Mouse (Mus musculus): ENCODE measurements around the gene Lta. TPM values are rescaled to one million over a fixed set of nuclear protein-coding genes. Genes with fewer than 3 reads are reported as not detected.

The Lta gene
- polyA plus RNA-seq, 1 experiment from 2014 or later = not detected

- Histone ChIP-seq H3K4me3 (no peak overlapping the region), H3K36me3 (peaks cover 82% of the 10 kb centered on the region), H3K4me1 (peaks cover 18% of the 10 kb centered on the region), H3K9me3 (no peaks in the 10 kb centered on the region), H3K27me3 (no peaks in the 10 kb centered on the region), H3K9ac (replicated peaks) (no peak overlapping the region), H3K27ac (replicated peaks) (no peak overlapping the region), H3K4me2 (replicated peaks) (no peak overlapping the region)
- no peak for ATAC-seq (ENCODE audit: low FRiP score, low read depth)
- WGBS = 92% methylated on average over 16 of the region's 16 CpGs
Observed at GRCm38 (mm10) chr17:35158850-35159593, 46.1 kb downstream of the Lta start.

- no peak overlapping the region for H3K9ac ChIP-seq (replicated peaks)
- no peaks in the 10 kb centered on the region for H3K9me3 ChIP-seq
- no peak overlapping the region for H3K4me2 ChIP-seq (replicated peaks)
- 91% methylated on average over 8 of the region's 8 CpGs for WGBS
- H3K4me3 ChIP-seq = no peak overlapping the region
- H3K4me1 ChIP-seq = peaks cover 11% of the 10 kb centered on the region
- no peaks in the 10 kb centered on the region for H3K27me3 ChIP-seq
- no peak overlapping the region for H3K27ac ChIP-seq (replicated peaks)
- no peak for ATAC-seq (ENCODE audit: low FRiP score, low read depth)
- H3K36me3 ChIP-seq = peaks cover 95% of the 10 kb centered on the region
Observed at GRCm38 (mm10) chr17:35157661-35158175, 47.4 kb downstream of the Lta start.

GRCm38 (mm10) chr17:35157254-35157653 lies 47.9 kb downstream of the Lta start:
- peaks cover 100% of the 10 kb centered on the region for H3K36me3 ChIP-seq
- H3K9ac ChIP-seq (replicated peaks) = no peak overlapping the region
- H3K4me3 ChIP-seq = no peak overlapping the region
- no peaks in the 10 kb centered on the region for H3K9me3 ChIP-seq
- peaks cover 6% of the 10 kb centered on the region for H3K4me1 ChIP-seq
- 95% methylated on average over 8 of the region's 8 CpGs for WGBS
- H3K27me3 ChIP-seq = no peaks in the 10 kb centered on the region
- no peak for ATAC-seq (ENCODE audit: low FRiP score, low read depth)
- H3K4me2 ChIP-seq (replicated peaks) = no peak overlapping the region
- H3K27ac ChIP-seq (replicated peaks) = no peak overlapping the region

- H3K9ac ChIP-seq (replicated peaks) = no peak overlapping the region
- H3K36me3 ChIP-seq = peaks cover 100% of the 10 kb centered on the region
- peaks cover under 1% of the 10 kb centered on the region; the same call in 1 of the 2 replicates for H3K4me1 ChIP-seq
- H3K4me2 ChIP-seq (replicated peaks) = no peak overlapping the region
- H3K9me3 ChIP-seq = no peaks in the 10 kb centered on the region
- H3K27ac ChIP-seq (replicated peaks) = no peak overlapping the region
- ATAC-seq (ENCODE audit: low FRiP score, low read depth) = no peak
- WGBS = 93% methylated on average over 33 of the region's 33 CpGs
- H3K4me3 ChIP-seq = no peak overlapping the region
- H3K27me3 ChIP-seq = no peaks in the 10 kb centered on the region
Observed at GRCm38 (mm10) chr17:35156461-35157200, 48.5 kb downstream of the Lta start.

GRCm38 (mm10) chr17:35155451-35155850 lies 49.7 kb downstream of the Lta start:
- WGBS = 93% methylated on average over 12 of the region's 12 CpGs
- peak overlapping the region; percentile 34; the same call in 1 of the 2 replicates for H3K9ac ChIP-seq (replicated peaks)
- no peaks in the 10 kb centered on the region; the same call in 1 of the 2 replicates for H3K4me1 ChIP-seq
- H3K4me2 ChIP-seq (replicated peaks) = no peak overlapping the region
- ATAC-seq (ENCODE audit: low FRiP score, low read depth) = no peak
- H3K9me3 ChIP-seq = no peaks in the 10 kb centered on the region
- no peak overlapping the region for H3K4me3 ChIP-seq
- no peaks in the 10 kb centered on the region for H3K27me3 ChIP-seq
- H3K27ac ChIP-seq (replicated peaks) = no peak overlapping the region
- peaks cover 98% of the 10 kb centered on the region for H3K36me3 ChIP-seq

GRCm38 (mm10) chr17:35154616-35155015 lies 50.5 kb downstream of the Lta start:
- Histone ChIP-seq H3K4me3 (no peak overlapping the region), H3K9ac (replicated peaks) (no peak overlapping the region), H3K27ac (replicated peaks) (no peak overlapping the region), H3K36me3 (peaks cover 98% of the 10 kb centered on the region), H3K9me3 (no peaks in the 10 kb centered on the region), H3K4me2 (replicated peaks) (no peak overlapping the region), H3K27me3 (no peaks in the 10 kb centered on the region), H3K4me1 (no peaks in the 10 kb centered on the region; the same call in 1 of the 2 replicates)
- ATAC-seq (ENCODE audit: low FRiP score, low read depth) = no peak
- WGBS = 81% methylated on average over 7 of the region's 7 CpGs

GRCm38 (mm10) chr17:35153931-35154330 lies 51.2 kb downstream of the Lta start:
- no peak overlapping the region for H3K4me2 ChIP-seq (replicated peaks)
- no peaks in the 10 kb centered on the region for H3K9me3 ChIP-seq
- H3K9ac ChIP-seq (replicated peaks) = no peak overlapping the region
- H3K27ac ChIP-seq (replicated peaks) = no peak overlapping the region
- H3K4me3 ChIP-seq = no peak overlapping the region
- no peaks in the 10 kb centered on the region for H3K27me3 ChIP-seq
- H3K36me3 ChIP-seq = peaks cover 98% of the 10 kb centered on the region
- WGBS = 81% methylated on average over 4 of the region's 4 CpGs
- ATAC-seq (ENCODE audit: low FRiP score, low read depth) = no peak
- H3K4me1 ChIP-seq = no peaks in the 10 kb centered on the region; the same call in 1 of the 2 replicates

Small RNA genes within 50 kb of the gene (microRNA-seq; reads per million reads assigned to microRNA genes)
- gene Mir6973a (not detected), gene Mir6974 (not detected), gene Mir6975 (1.4 reads per million), gene Mir8094 (not detected)

Other genes starting within 250 kb of the Lta start
- gene Hspa1b, start 246.1 kb downstream of the Lta start, polyA plus RNA-seq (2016; fragmentation: Nextera tagmentation; extraction: Ambion mirVana) = 0.22 TPM in 1 of 2 replicates, not detected in the other
- gene Gm20481, start 235.4 kb downstream of the Lta start, polyA plus RNA-seq (2016; fragmentation: Nextera tagmentation; extraction: Ambion mirVana) = not detected in 2 replicates
- gene Hspa1a, start 233.2 kb downstream of the Lta start, polyA plus RNA-seq (2016; fragmentation: Nextera tagmentation; extraction: Ambion mirVana) = 2.3 and 2.8 TPM in 2 replicates
- gene Hspa1l, start 232.6 kb downstream of the Lta start, polyA plus RNA-seq (2016; fragmentation: Nextera tagmentation; extraction: Ambion mirVana) = 1.1 and 1.7 TPM in 2 replicates
- 188 and 202 TPM in 2 replicates for gene Lsm2, start 223.5 kb downstream of the Lta start, polyA plus RNA-seq (2016; fragmentation: Nextera tagmentation; extraction: Ambion mirVana)
- 139 and 142 TPM in 2 replicates for gene Vars, start 204.4 kb downstream of the Lta start, polyA plus RNA-seq (2016; fragmentation: Nextera tagmentation; extraction: Ambion mirVana)
- gene Vwa7, start 188.8 kb downstream of the Lta start, polyA plus RNA-seq (2016; fragmentation: Nextera tagmentation; extraction: Ambion mirVana) = 0.14 and 0.23 TPM in 2 replicates
- gene Sapcd1, start 177.3 kb downstream of the Lta start, polyA plus RNA-seq (2016; fragmentation: Nextera tagmentation; extraction: Ambion mirVana) = 5.2 and 6.8 TPM in 2 replicates
- gene Msh5, start 158.6 kb downstream of the Lta start, polyA plus RNA-seq (2016; fragmentation: Nextera tagmentation; extraction: Ambion mirVana) = 6.9 and 7.6 TPM in 2 replicates
- gene Clic1, start 155.4 kb downstream of the Lta start, polyA plus RNA-seq (2016; fragmentation: Nextera tagmentation; extraction: Ambion mirVana) = 145 and 165 TPM in 2 replicates
- gene Ddah2, start 146.3 kb downstream of the Lta start, polyA plus RNA-seq (2016; fragmentation: Nextera tagmentation; extraction: Ambion mirVana) = 595 and 615 TPM in 2 replicates
- gene Ly6g6c, start 140.0 kb downstream of the Lta start, polyA plus RNA-seq (2016; fragmentation: Nextera tagmentation; extraction: Ambion mirVana) = not detected in 2 replicates
- 0.52 and 0.93 TPM in 2 replicates for gene Mpig6b, start 139.2 kb downstream of the Lta start, polyA plus RNA-seq (2016; fragmentation: Nextera tagmentation; extraction: Ambion mirVana)
- gene Ly6g6e, start 128.4 kb downstream of the Lta start, polyA plus RNA-seq (2016; fragmentation: Nextera tagmentation; extraction: Ambion mirVana) = 0.24 TPM in 1 of 2 replicates, not detected in the other
- 1.1 and 1.7 TPM in 2 replicates for gene Ly6g6d, start 127.3 kb downstream of the Lta start, polyA plus RNA-seq (2016; fragmentation: Nextera tagmentation; extraction: Ambion mirVana)
- 0.47 TPM in 2 replicates for gene Ly6g6f, start 119.7 kb downstream of the Lta start, polyA plus RNA-seq (2016; fragmentation: Nextera tagmentation; extraction: Ambion mirVana)
- 69.0 and 72.3 TPM in 2 replicates for gene Abhd16a, start 116.1 kb downstream of the Lta start, polyA plus RNA-seq (2016; fragmentation: Nextera tagmentation; extraction: Ambion mirVana)
- not detected in 2 replicates for gene Ly6g5c, start 97.1 kb downstream of the Lta start, polyA plus RNA-seq (2016; fragmentation: Nextera tagmentation; extraction: Ambion mirVana)
- gene Ly6g5b, start 89.9 kb downstream of the Lta start, polyA plus RNA-seq (2016; fragmentation: Nextera tagmentation; extraction: Ambion mirVana) = 1.0 and 1.5 TPM in 2 replicates
- 22.2 and 26.4 TPM in 2 replicates for gene Gpank1, start 83.9 kb downstream of the Lta start, polyA plus RNA-seq (2016; fragmentation: Nextera tagmentation; extraction: Ambion mirVana)
- gene Csnk2b, start 83.3 kb downstream of the Lta start, polyA plus RNA-seq (2016; fragmentation: Nextera tagmentation; extraction: Ambion mirVana) = 279 TPM in 2 replicates
- 8.0 and 9.1 TPM in 2 replicates for gene D17H6S53E, start 79.0 kb downstream of the Lta start, polyA plus RNA-seq (2016; fragmentation: Nextera tagmentation; extraction: Ambion mirVana)
- 0.65 and 1.5 TPM in 2 replicates for gene Apom, start 73.3 kb downstream of the Lta start, polyA plus RNA-seq (2016; fragmentation: Nextera tagmentation; extraction: Ambion mirVana)
- 84.0 and 95.3 TPM in 2 replicates for gene Bag6, start 70.2 kb downstream of the Lta start, polyA plus RNA-seq (2016; fragmentation: Nextera tagmentation; extraction: Ambion mirVana)
- gene Prrc2a, start 40.5 kb downstream of the Lta start, polyA plus RNA-seq (2016; fragmentation: Nextera tagmentation; extraction: Ambion mirVana) = 236 and 239 TPM in 2 replicates
- gene Aif1, start 29.3 kb downstream of the Lta start, polyA plus RNA-seq (2016; fragmentation: Nextera tagmentation; extraction: Ambion mirVana) = 7.7 and 8.2 TPM in 2 replicates
- gene Lst1, start 16.9 kb downstream of the Lta start, polyA plus RNA-seq (2016; fragmentation: Nextera tagmentation; extraction: Ambion mirVana) = 4.7 and 9.9 TPM in 2 replicates
- 0.48 and 0.62 TPM in 2 replicates for gene Ltb, start 10.9 kb downstream of the Lta start, polyA plus RNA-seq (2016; fragmentation: Nextera tagmentation; extraction: Ambion mirVana)
- not detected in 2 replicates for gene Tnf, start 3.3 kb downstream of the Lta start, polyA plus RNA-seq (2016; fragmentation: Nextera tagmentation; extraction: Ambion mirVana)
- gene Gm16181, start 15.5 kb upstream of the Lta start, polyA plus RNA-seq (2016; fragmentation: Nextera tagmentation; extraction: Ambion mirVana) = 0.38 TPM in 1 of 2 replicates, not detected in the other
- gene Atp6v1g2, start 28.3 kb upstream of the Lta start, polyA plus RNA-seq (2016; fragmentation: Nextera tagmentation; extraction: Ambion mirVana) = 18.8 and 19.6 TPM in 2 replicates
- 10.9 and 11.4 TPM in 2 replicates for gene Nfkbil1, start 30.4 kb upstream of the Lta start, polyA plus RNA-seq (2016; fragmentation: Nextera tagmentation; extraction: Ambion mirVana)
- 565 and 579 TPM in 2 replicates for gene Ddx39b, start 36.4 kb upstream of the Lta start, polyA plus RNA-seq (2016; fragmentation: Nextera tagmentation; extraction: Ambion mirVana)
- gene H2-D1, start 57.4 kb upstream of the Lta start, polyA plus RNA-seq (2016; fragmentation: Nextera tagmentation; extraction: Ambion mirVana) = 45.5 and 47.8 TPM in 2 replicates
- gene H2-Q1, start 115.1 kb upstream of the Lta start, polyA plus RNA-seq (2016; fragmentation: Nextera tagmentation; extraction: Ambion mirVana) = 0.08 and 0.17 TPM in 2 replicates
- 0.15 and 0.20 TPM in 2 replicates for gene H2-Q2, start 136.9 kb upstream of the Lta start, polyA plus RNA-seq (2016; fragmentation: Nextera tagmentation; extraction: Ambion mirVana)
- gene H2-Q4, start 174.3 kb upstream of the Lta start, polyA plus RNA-seq (2016; fragmentation: Nextera tagmentation; extraction: Ambion mirVana) = 1.9 and 2.3 TPM in 2 replicates
- gene H2-Q6, start 219.5 kb upstream of the Lta start, polyA plus RNA-seq (2016; fragmentation: Nextera tagmentation; extraction: Ambion mirVana) = 0.09 and 0.27 TPM in 2 replicates
- 6.0 and 6.4 TPM in 2 replicates for gene H2-Q7, start 233.8 kb upstream of the Lta start, polyA plus RNA-seq (2016; fragmentation: Nextera tagmentation; extraction: Ambion mirVana)